Mouse (Mus musculus): Measurements from ENCODE around the gene Podxl. TPM values are rescaled to one million over a fixed set of nuclear protein-coding genes. Genes with fewer than 3 reads are reported as not detected.
A peak's percentile ranks its signal among the peaks of the same experiment; 100 is the strongest.

Podxl gene
- total and polyA plus RNA-seq, 2 experiments, result 2.4 to 3.0 TPM

DNA sequence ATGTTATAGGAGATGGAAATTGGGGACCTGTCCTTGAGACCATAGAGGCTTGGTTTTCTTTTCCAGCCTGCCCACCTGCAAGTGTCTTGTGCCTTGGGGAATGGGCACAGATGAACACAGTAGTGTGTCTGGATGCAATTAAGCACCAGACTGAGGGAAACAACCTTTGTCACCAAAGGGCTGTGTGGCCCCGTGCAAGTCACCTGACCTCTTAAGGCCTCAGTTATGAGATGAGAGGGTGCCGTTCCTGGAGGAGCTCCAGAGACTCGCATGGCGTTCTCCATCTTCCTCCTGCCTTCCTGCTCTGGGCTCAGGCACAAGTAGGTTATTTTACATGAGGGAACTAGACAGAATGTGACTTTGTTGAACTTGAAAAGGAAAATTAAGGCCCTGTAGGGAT, 41.3 kb downstream of the Podxl start:
- no peaks in the 10 kb centered on the region for H3K27me3 ChIP-seq (ENCODE audit: control insufficient read depth, insufficient read depth, low read length)
- H3K4me3 ChIP-seq (ENCODE audit: insufficient read depth, low read depth, low read length), result no peak overlapping the region
- no peaks in the 10 kb centered on the region for H3K79me2 ChIP-seq (ENCODE audit: control insufficient read depth, insufficient read depth, low read length)
- no peak for DNase-seq (ENCODE audit: extremely low read depth, low read depth, low spot score)
- WGBS, result 77% methylated on average over 4 of the region's 4 CpGs
- H3K9ac ChIP-seq (ENCODE audit: low read depth, low read length), result no peak overlapping the region
- H3K36me3 ChIP-seq (ENCODE audit: control insufficient read depth, insufficient read depth, low read length), result no peaks in the 10 kb centered on the region
- no peak overlapping the region for H3K27ac ChIP-seq (replicated peaks; ENCODE audit: insufficient read depth, low read depth, low read length)
- no peak for TF ChIP-seq POLR2A (IDR thresholded peaks at IDR 0.05; ENCODE audit: extremely low read depth, insufficient read depth, low read length)
- no peak for TF ChIP-seq CTCF (IDR thresholded peaks at IDR 0.05; ENCODE audit: low read depth, low read length)
- peaks cover 10% of the 10 kb centered on the region for H3K4me1 ChIP-seq (ENCODE audit: control insufficient read depth, insufficient read depth, low read length)

- H3K36me3 ChIP-seq (ENCODE audit: control insufficient read depth, insufficient read depth, low read length), result no peaks in the 10 kb centered on the region
- H3K9ac ChIP-seq (ENCODE audit: low read depth, low read length), result no peak overlapping the region
- no peaks in the 10 kb centered on the region for H3K79me2 ChIP-seq (ENCODE audit: control insufficient read depth, insufficient read depth, low read length)
- peak; percentile 55 for DNase-seq (ENCODE audit: extremely low read depth, low read depth, low spot score)
- 68% methylated on average over 8 of the region's 8 CpGs for WGBS
- H3K4me1 ChIP-seq (ENCODE audit: control insufficient read depth, insufficient read depth, low read length), result peaks cover 16% of the 10 kb centered on the region
- H3K27me3 ChIP-seq (ENCODE audit: control insufficient read depth, insufficient read depth, low read length), result no peaks in the 10 kb centered on the region
- no peak overlapping the region for H3K4me3 ChIP-seq (ENCODE audit: insufficient read depth, low read depth, low read length)
- TF ChIP-seq POLR2A (IDR thresholded peaks at IDR 0.05; ENCODE audit: extremely low read depth, insufficient read depth, low read length) (no peak), CTCF (IDR thresholded peaks at IDR 0.05; ENCODE audit: low read depth, low read length) (no peak)
- no peak overlapping the region for H3K27ac ChIP-seq (replicated peaks; ENCODE audit: insufficient read depth, low read depth, low read length)
Measured at GRCm38 (mm10) chr6:31521491-31522355, 42.1 kb downstream of the Podxl start.

DNA sequence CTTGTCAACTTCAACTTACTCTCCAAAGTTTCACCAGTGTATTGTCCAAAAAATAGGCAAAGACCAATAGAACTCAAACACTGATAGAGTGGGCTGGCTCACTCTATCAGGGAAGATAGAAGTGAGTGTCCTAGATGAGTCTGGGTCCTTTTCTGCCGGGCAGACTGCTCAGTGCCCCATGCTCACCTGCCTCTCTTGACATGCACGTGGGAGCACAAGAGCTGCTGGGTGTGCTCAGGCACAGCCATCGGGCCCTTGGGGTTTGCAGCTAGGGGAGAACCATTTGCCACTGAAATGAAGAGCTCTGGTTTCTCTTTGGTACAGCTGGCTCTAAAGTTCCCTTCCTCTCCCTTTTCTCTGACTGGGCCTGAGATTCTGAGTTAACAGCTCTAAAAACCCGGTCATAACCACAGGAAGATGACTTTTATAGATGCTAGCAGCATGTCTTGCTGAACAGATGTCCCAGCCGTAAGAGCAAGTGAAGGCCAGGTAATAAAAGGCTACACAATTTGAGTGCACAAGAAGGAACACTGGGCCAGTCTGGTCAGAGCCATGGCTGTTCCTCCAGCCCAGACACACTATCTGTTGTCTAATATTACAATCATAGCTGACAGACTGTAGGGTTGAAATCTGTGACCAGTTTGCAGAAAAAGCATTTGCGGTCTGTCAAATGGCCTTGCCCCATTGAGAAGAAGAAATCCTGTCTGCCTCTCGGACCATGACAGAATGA, 43.1 kb downstream of the Podxl start:
- H3K9ac ChIP-seq (ENCODE audit: low read depth, low read length), result no peak overlapping the region
- H3K79me2 ChIP-seq (ENCODE audit: control insufficient read depth, insufficient read depth, low read length), result no peaks in the 10 kb centered on the region
- H3K27me3 ChIP-seq (ENCODE audit: control insufficient read depth, insufficient read depth, low read length), result no peaks in the 10 kb centered on the region
- no peak for TF ChIP-seq POLR2A (IDR thresholded peaks at IDR 0.05; ENCODE audit: extremely low read depth, insufficient read depth, low read length)
- no peak for TF ChIP-seq CTCF (IDR thresholded peaks at IDR 0.05; ENCODE audit: low read depth, low read length)
- H3K4me1 ChIP-seq (ENCODE audit: control insufficient read depth, insufficient read depth, low read length), result peaks cover 16% of the 10 kb centered on the region
- no peak overlapping the region for H3K27ac ChIP-seq (replicated peaks; ENCODE audit: insufficient read depth, low read depth, low read length)
- 84% methylated on average over 7 of the region's 7 CpGs for WGBS
- no peak for DNase-seq (ENCODE audit: extremely low read depth, low read depth, low spot score)
- no peak overlapping the region for H3K4me3 ChIP-seq (ENCODE audit: insufficient read depth, low read depth, low read length)
- no peaks in the 10 kb centered on the region for H3K36me3 ChIP-seq (ENCODE audit: control insufficient read depth, insufficient read depth, low read length)

DNA sequence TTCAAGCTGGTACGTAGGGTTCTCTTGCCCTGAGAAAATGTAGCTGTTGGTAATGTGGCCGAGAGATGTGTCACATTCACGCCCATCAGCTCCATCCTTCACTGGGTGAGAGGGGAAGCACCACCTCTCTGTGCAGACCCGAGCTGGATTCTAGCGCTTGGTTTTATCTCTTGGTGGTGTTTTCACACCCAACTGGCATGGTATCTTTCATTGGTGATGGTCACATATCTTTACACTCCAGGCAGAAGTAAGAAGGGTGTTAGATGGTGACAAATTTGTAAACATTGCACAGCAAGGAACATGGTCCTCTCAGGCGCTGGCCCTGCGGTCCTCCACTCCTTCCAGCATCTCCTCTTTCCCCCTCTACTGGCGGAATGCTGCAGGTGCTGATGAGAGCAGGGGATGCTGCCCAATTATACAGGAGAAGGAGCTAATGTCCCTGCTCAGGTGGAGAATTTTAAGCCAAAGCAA, 44.7 kb downstream of the Podxl start:
- Histone ChIP-seq H3K4me3 (ENCODE audit: insufficient read depth, low read depth, low read length) (no peak overlapping the region), H3K27me3 (ENCODE audit: control insufficient read depth, insufficient read depth, low read length) (no peaks in the 10 kb centered on the region), H3K79me2 (ENCODE audit: control insufficient read depth, insufficient read depth, low read length) (no peaks in the 10 kb centered on the region), H3K36me3 (ENCODE audit: control insufficient read depth, insufficient read depth, low read length) (peaks cover 6% of the 10 kb centered on the region), H3K9ac (ENCODE audit: low read depth, low read length) (no peak overlapping the region), H3K27ac (replicated peaks; ENCODE audit: insufficient read depth, low read depth, low read length) (peak overlapping the region; percentile 71), H3K4me1 (ENCODE audit: control insufficient read depth, insufficient read depth, low read length) (peaks cover 16% of the 10 kb centered on the region)
- no peak for TF ChIP-seq POLR2A (IDR thresholded peaks at IDR 0.05; ENCODE audit: extremely low read depth, insufficient read depth, low read length)
- TF ChIP-seq CTCF (IDR thresholded peaks at IDR 0.05; ENCODE audit: low read depth, low read length), result peak; percentile 57
- 76% methylated on average over 8 of the region's 8 CpGs for WGBS
- DNase-seq (ENCODE audit: extremely low read depth, low read depth, low spot score), result no peak

GRCm38 (mm10) chr6:31518338-31518698, 45.5 kb downstream of the Podxl start:
- H3K27ac ChIP-seq (replicated peaks; ENCODE audit: insufficient read depth, low read depth, low read length), result peak overlapping the region; percentile 71
- peaks cover 6% of the 10 kb centered on the region for H3K36me3 ChIP-seq (ENCODE audit: control insufficient read depth, insufficient read depth, low read length)
- H3K9ac ChIP-seq (ENCODE audit: low read depth, low read length), result 0 out of 2 replicates have a peak overlapping the region, but pooled peaks have one; percentile 15
- WGBS, result 6% methylated on average over 2 of the region's 2 CpGs
- H3K4me3 ChIP-seq (ENCODE audit: insufficient read depth, low read depth, low read length), result no peak overlapping the region
- DNase-seq (ENCODE audit: extremely low read depth, low read depth, low spot score), result no peak
- H3K4me1 ChIP-seq (ENCODE audit: control insufficient read depth, insufficient read depth, low read length), result peaks cover 16% of the 10 kb centered on the region
- H3K79me2 ChIP-seq (ENCODE audit: control insufficient read depth, insufficient read depth, low read length), result no peaks in the 10 kb centered on the region
- no peaks in the 10 kb centered on the region for H3K27me3 ChIP-seq (ENCODE audit: control insufficient read depth, insufficient read depth, low read length)
- TF ChIP-seq POLR2A (IDR thresholded peaks at IDR 0.05; ENCODE audit: extremely low read depth, insufficient read depth, low read length), result no peak
- no peak for TF ChIP-seq CTCF (IDR thresholded peaks at IDR 0.05; ENCODE audit: low read depth, low read length)
